Mouse (Mus musculus) spleen, postnatal 4 days (tissue): ENCODE measurements around the gene Arid1a.

ENCODE experiments used
- DNase-seq, 2 experiments: peaks; one replicate each; pipeline ENCODE4 v3.0.0; 2022; ENCODE audit warnings: low spot score in 2 of 2

Gene Arid1a

GRCm38 (mm10) chr4:133756514-133757268, at the start of gene Arid1a:
Gene Arid1a, minus strand, starts transcription at chr4:133756769.
- peak; percentile 95 to 98 for DNase-seq

- peak; percentile 63 to 76 for DNase-seq
Observed at GRCm38 (mm10) chr4:133804401-133805263, 48.1 kb upstream of the Arid1a start.

GRCm38 (mm10) chr4:133800589-133800988, 44.0 kb upstream of the Arid1a start:
- no peak for DNase-seq

- DNase-seq = no peak
Observed at GRCm38 (mm10) chr4:133793269-133793668, 36.7 kb upstream of the Arid1a start.

- DNase-seq = peak; percentile 47 to 65
Observed at GRCm38 (mm10) chr4:133774570-133775554, 18.3 kb upstream of the Arid1a start.

- no peak for DNase-seq
Observed at GRCm38 (mm10) chr4:133769157-133769556, 12.6 kb upstream of the Arid1a start.

GRCm38 (mm10) chr4:133763112-133763511, 6.5 kb upstream of the Arid1a start:
- DNase-seq = no peak

GRCm38 (mm10) chr4:133759659-133760058, 3.1 kb upstream of the Arid1a start:
- no peak for DNase-seq

- peak; percentile 87 to 92 for DNase-seq
Observed at GRCm38 (mm10) chr4:133757269-133757835, 783 bp upstream of the Arid1a start.

- no peak for DNase-seq
Observed at GRCm38 (mm10) chr4:133755861-133756371, 653 bp downstream of the Arid1a start.

- DNase-seq = peak in 1 of 2 experiments; percentile 64
Observed at GRCm38 (mm10) chr4:133754871-133755765, 1.5 kb downstream of the Arid1a start.

GRCm38 (mm10) chr4:133754238-133754637, 2.3 kb downstream of the Arid1a start:
- peak; percentile 99 to 100 for DNase-seq

- DNase-seq = peak; percentile 62 to 87
Observed at GRCm38 (mm10) chr4:133753375-133754190, 3.0 kb downstream of the Arid1a start.

GRCm38 (mm10) chr4:133752449-133753374, 3.9 kb downstream of the Arid1a start:
- DNase-seq = peak; percentile 66 to 88

GRCm38 (mm10) chr4:133751521-133752448, 4.8 kb downstream of the Arid1a start:
- DNase-seq = peak; percentile 42 to 78

- DNase-seq = no peak
Observed at GRCm38 (mm10) chr4:133750184-133750775, 6.3 kb downstream of the Arid1a start.
